Mouse (Mus musculus) liver, embryonic 18 days (tissue): ENCODE measurements around the gene Tmem50b. TPM values are rescaled to one million over a fixed set of nuclear protein-coding genes. Genes with fewer than 3 reads are reported as not detected.

Experiments used
- polyA plus RNA-seq: library from polyadenylated mRNA; depleted of rRNA; stranded (reverse); fragments of >200 nt; gene quantifications from 2 replicates; pipeline ENCODE4 v1.2.3, GENCODE M21; 2012; rRNA removed

The Tmem50b gene
- 6.6 and 6.9 TPM in 2 replicates for polyA plus RNA-seq

GRCm38 (mm10) chr16:91597672-91598010 lies at the start of gene Tmem50b:
Tmem50b (minus strand) TSS chr16:91597800.

GRCm38 (mm10) chr16:91646681-91647419 lies 49.2 kb upstream of the Tmem50b start, which contains the start of gene Gart:
Gart (minus strand) TSS chr16:91646952.

GRCm38 (mm10) chr16:91618511-91619501 lies 21.2 kb upstream of the Tmem50b start, which contains the start of gene Dnajc28:
Dnajc28 (minus strand) TSS chr16:91619026.

GRCm38 (mm10) chr16:91546836-91547741 lies 50.5 kb downstream of the Tmem50b start, which contains the start of gene Ifngr2:
Ifngr2 (plus strand) TSS chr16:91547072.

Other genes with a start within 250 kb of the Tmem50b start
- gene Ifnar2, start 225.0 kb downstream of the Tmem50b start, polyA plus RNA-seq: 48.1 and 50.4 TPM in 2 replicates
- not detected in 2 replicates for gene Gm21970, start 206.1 kb downstream of the Tmem50b start, polyA plus RNA-seq
- 20.7 and 23.1 TPM in 2 replicates for gene Il10rb, start 191.6 kb downstream of the Tmem50b start, polyA plus RNA-seq
- gene Ifnar1, start 112.6 kb downstream of the Tmem50b start, polyA plus RNA-seq: 15.0 and 16.6 TPM in 2 replicates
- 9.1 and 9.5 TPM in 2 replicates for gene Ifngr2, start 50.7 kb downstream of the Tmem50b start, polyA plus RNA-seq
- gene Dnajc28, start 21.2 kb upstream of the Tmem50b start, polyA plus RNA-seq: 1.6 and 1.8 TPM in 2 replicates
- gene Gart, start 49.2 kb upstream of the Tmem50b start, polyA plus RNA-seq: 22.9 and 25.3 TPM in 2 replicates
- gene Son, start 49.7 kb upstream of the Tmem50b start, polyA plus RNA-seq: 65.4 and 77.5 TPM in 2 replicates
- 11.8 and 12.4 TPM in 2 replicates for gene Donson, start 91.0 kb upstream of the Tmem50b start, polyA plus RNA-seq
- gene Cryzl1, start 131.2 kb upstream of the Tmem50b start, polyA plus RNA-seq: 19.3 and 22.4 TPM in 2 replicates
- gene Itsn1, start 131.5 kb upstream of the Tmem50b start, polyA plus RNA-seq: 28.8 and 36.6 TPM in 2 replicates